Mouse (Mus musculus) thymus, postnatal 25 days (tissue): ENCODE results near the gene Rora.

Source experiments
- DNase-seq: peaks from one replicate; pipeline ENCODE4 v3.0.0; 2022

Rora gene

GRCm38 (mm10) chr9:68825107-68825506 lies 171.5 kb downstream of the Rora start:
- no peak for DNase-seq

- no peak for DNase-seq
Observed at GRCm38 (mm10) chr9:68825841-68826240, 172.3 kb downstream of the Rora start.

- no peak for DNase-seq
Observed at GRCm38 (mm10) chr9:68827441-68827840, 173.9 kb downstream of the Rora start.

GRCm38 (mm10) chr9:68829903-68830302 lies 176.3 kb downstream of the Rora start:
- peak; percentile 1 for DNase-seq

- DNase-seq: no peak
Observed at GRCm38 (mm10) chr9:68833323-68833722, 179.7 kb downstream of the Rora start.

- no peak for DNase-seq
Observed at GRCm38 (mm10) chr9:68835037-68835649, 181.6 kb downstream of the Rora start.

GRCm38 (mm10) chr9:68842134-68842892 lies 188.7 kb downstream of the Rora start:
- no peak for DNase-seq

- no peak for DNase-seq
Observed at GRCm38 (mm10) chr9:68845556-68845955, 192.0 kb downstream of the Rora start.

GRCm38 (mm10) chr9:68850321-68850720 lies 196.7 kb downstream of the Rora start:
- no peak for DNase-seq

- no peak for DNase-seq
Observed at GRCm38 (mm10) chr9:68852201-68852600, 198.6 kb downstream of the Rora start.

- no peak for DNase-seq
Observed at GRCm38 (mm10) chr9:68852934-68853333, 199.3 kb downstream of the Rora start.

- DNase-seq: no peak
Observed at GRCm38 (mm10) chr9:68859500-68859899, 205.9 kb downstream of the Rora start.

GRCm38 (mm10) chr9:68866317-68866716 lies 212.7 kb downstream of the Rora start:
- DNase-seq: no peak

- DNase-seq: no peak
Observed at GRCm38 (mm10) chr9:68873838-68874237, 220.3 kb downstream of the Rora start.

GRCm38 (mm10) chr9:68874544-68874943 lies 221.0 kb downstream of the Rora start:
- no peak for DNase-seq

- no peak for DNase-seq
Observed at GRCm38 (mm10) chr9:68875791-68876190, 222.2 kb downstream of the Rora start.

GRCm38 (mm10) chr9:68876289-68876688 lies 222.7 kb downstream of the Rora start:
- no peak for DNase-seq

- no peak for DNase-seq
Observed at GRCm38 (mm10) chr9:68881896-68882295, 228.3 kb downstream of the Rora start.

- no peak for DNase-seq
Observed at GRCm38 (mm10) chr9:68883005-68883404, 229.4 kb downstream of the Rora start.

GRCm38 (mm10) chr9:68883687-68884086 lies 230.1 kb downstream of the Rora start:
- DNase-seq: no peak

GRCm38 (mm10) chr9:68884451-68885035 lies 231.0 kb downstream of the Rora start:
- DNase-seq: peak; percentile 57

GRCm38 (mm10) chr9:68888670-68889069 lies 235.1 kb downstream of the Rora start:
- DNase-seq: peak; percentile 29

GRCm38 (mm10) chr9:68891431-68891830 lies 237.8 kb downstream of the Rora start:
- DNase-seq: no peak

- DNase-seq: no peak
Observed at GRCm38 (mm10) chr9:68892356-68892755, 238.8 kb downstream of the Rora start.
